Mouse (Mus musculus) retina, postnatal 7 days (tissue): ENCODE measurements at regions not wholly inside any gene's neighbourhood (a gene's known extent, or its start where the extent isn't known, plus 50 kb on each side); places are given as distances from the start of the nearest gene placed in this dataset.
"Not testable (repeated sequence)": the region's sequence is repeated elsewhere in the genome, so short reads cannot be mapped to it uniquely, and the experiment has no call there.

Experiments used
- DNase-seq: peaks from one replicate; pipeline ENCODE4 v3.0.0-alpha.2; 2012; ENCODE audit warnings: low read depth, low spot score

DNA sequence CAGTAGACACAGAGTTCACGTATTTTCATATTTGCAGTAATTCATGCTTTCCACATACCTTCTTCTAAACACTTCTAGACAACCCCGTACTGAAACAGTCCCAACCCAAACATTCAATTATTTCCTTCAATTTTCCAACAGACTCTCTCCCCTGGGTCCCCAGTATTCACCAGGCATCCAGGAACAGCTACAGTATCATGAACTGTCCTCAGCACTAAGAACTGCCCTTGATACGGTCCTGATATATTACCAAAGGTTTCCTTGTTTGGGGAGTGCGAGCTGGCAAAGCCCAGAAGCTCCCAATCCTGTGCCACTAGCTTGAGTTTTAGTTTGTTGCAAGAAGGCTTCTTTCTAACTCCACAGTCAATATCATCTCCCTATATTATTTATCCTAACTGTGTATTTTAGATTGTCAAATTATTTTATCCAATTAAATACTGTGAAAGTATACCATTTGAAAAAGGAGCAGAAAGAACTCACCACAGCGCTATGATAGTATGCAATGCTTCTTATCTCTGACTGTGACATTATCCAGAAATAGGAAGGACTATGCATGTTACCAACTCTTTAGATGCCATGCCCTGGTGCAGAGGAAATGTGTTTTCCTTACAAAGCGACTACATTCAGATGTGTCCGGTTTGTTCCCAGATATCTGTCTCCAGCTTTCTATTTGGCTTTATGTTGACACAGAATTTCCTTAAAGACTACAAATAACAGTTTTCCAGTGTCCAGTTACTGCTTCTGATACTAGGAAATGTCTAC, 754.6 kb upstream of the Intu start:
- DNase-seq, result no peak

DNA sequence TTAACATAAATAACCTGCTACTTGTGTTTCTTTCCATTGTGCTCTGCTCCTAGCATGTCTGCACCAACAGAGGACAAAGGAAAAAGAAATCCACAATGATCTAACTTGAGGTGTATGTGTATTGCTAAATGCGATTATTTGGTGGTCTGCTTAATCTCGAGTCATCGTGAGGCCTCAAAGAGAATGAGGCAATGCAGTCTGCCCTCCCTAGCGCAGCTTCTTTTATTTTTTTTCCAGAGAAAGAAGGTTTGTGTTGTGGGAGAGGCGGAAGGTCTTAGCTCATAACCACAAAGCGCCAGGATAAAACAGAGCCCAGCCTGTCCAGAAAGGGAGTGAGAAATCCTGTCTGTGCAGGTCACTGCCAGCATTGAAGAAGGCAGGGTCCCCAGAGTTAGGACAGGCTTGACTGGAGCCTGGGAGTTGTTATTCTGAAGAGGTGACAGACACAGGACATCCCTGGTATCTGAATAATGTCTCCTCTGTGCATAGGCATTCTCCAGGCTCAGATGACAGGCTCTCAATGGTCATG, 751.3 kb upstream of the Intu start:
- DNase-seq, result no peak

DNA sequence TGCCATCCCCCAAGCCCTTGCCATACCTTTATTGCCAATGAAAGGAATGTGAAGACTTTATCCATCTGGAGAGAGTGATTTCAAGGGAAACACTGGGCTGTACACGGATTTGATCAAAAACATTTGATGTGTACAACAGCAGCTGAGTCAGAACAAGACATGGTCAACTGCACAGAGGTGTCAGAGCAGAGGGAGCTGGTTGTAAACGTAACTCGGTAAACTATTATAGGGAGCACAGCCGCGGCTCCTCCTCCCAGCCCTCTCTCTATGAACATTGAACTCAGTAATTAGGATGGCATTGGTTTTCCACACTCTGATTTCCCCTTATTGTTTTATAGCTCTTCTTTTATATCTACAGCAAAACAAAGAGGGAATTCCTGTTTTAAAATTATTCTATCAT, 750.8 kb upstream of the Intu start:
- no peak for DNase-seq

DNA sequence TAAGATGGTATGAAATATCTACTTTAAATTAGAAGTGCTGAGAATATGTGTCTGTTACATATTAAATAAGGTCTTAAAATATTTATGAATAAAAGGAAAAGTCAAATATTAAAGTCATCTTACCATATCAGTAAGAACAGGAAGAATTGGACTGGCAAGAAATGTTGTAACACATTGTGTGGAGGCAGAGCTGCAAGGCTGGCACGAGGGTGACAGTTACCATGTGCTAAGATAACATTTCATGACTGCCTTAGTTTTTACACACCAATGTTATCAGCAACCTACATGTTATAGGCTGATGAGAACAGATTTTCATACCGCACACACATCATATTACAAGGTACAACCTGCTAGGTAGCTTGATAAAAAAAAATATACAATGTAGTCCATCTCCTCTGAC, 746.2 kb upstream of the Intu start:
- DNase-seq, result no peak

DNA sequence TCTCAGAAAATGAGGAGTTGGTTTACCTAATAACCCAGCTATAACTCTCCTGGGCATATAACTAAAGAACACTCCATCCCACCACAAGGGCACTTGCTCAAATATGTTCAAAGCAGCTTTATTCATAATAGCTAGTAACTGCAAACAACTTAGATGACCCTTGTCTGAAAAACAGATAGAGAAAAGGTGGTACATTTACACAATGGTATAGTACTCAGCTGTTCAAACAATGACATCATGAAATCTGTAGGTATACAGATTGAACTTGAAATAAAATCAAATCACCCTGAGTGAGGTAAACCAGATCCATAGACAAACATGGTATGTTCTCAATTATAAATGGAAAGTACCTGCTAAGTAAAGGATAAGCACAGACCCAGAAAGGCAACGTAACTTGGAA, 721.5 kb upstream of the Intu start:
- no peak for DNase-seq

DNA sequence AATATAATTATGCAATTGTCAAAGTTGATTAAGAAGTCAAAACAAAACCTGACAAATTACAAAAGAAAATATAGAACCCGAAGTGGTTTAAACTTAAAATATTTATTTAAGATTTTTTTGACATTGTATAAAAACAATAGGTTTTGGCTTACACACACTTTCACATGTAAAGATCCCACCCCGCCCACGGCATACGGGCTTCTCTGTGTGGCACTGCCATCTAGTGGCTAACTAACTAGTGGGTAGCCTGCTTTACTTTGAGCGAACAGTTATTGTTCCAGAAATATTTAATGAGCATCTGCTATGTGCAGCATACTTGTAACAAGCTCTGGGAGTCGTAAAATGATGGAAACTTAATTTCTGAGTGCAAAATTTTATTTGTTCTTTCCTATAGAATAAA, 716.3 kb upstream of the Intu start:
- DNase-seq, result peak; percentile 36

DNA sequence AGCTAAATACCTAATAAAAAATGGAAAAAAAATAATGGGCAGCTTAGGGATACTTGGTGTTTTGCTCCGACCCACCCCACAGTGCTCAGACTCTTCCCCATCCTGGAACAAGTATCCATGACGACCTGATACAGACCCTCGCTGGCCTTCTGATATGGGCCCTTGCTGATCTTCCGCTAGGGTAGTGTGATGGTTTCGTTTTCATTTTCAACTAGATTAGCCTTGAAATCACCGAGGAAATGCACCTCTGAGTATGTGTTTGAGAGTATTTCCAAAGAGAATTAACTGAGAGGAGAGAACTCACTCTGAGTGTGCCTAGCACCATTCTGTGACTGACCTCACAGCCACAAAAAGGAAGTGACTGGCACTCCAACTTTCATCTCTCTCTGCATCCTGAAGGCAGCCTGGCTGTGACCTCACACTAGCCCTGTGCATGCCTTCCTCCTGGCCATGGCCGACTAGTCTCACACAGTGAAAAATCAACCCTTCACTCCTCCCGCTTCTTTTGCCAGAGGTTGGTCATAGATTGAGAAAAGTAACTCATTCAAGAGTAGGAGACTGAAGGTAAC, 700.5 kb upstream of the Intu start:
- no peak for DNase-seq

DNA sequence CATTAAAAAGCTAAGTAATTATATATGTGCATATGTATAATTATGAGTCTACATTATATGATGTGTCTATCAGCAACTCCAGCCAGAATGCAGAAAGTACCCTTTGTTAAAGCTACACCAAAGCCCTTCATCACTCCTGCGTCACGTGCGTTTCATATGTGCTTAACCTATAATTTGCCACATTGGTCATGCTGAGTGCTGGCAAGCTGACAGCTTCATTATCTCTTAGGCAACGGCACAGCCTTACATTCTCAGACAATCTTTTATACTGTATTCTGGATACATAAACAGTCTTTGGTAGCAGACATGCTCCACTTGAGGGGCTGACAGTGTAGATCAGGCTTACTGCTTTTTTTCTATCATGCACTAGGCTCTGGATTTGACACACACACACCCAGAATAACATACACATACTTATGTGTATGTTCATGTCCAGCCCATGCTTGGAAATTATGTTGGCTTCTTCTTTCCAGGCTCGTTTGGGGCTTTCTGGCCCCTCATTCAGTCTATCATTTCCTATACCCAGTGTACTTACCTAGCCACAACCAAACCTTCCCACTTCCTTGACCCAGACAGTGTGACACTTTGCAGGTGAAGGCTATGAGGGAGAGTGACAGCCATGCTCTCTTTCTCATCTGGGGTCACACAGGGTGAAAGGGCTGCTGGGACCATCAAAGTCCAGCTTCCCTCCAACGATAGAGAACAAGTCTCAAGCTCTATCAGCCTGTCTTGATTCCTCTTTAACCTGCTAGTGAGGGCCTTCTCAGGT, 692.5 kb upstream of the Intu start:
- no peak for DNase-seq

DNA sequence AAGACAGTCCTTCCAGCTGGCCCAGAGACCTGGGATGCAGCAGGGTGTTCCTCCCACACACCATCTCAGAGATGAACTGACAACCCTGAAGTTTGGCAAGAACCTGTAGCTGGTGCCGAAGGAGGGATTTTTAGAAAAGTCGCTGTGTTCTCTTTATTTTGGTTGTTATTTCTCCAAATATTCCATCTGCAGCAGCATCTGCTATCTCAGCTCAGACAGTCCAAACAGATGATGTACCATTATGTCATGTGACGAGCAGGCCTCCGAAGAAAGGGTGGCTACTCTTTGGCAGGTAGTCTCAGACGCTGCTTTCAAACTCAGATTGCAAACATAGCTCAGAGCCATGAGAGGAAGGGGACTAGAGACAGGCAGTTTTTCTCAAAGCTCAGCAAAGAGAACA, 690.1 kb upstream of the Intu start:
- DNase-seq, result no peak

DNA sequence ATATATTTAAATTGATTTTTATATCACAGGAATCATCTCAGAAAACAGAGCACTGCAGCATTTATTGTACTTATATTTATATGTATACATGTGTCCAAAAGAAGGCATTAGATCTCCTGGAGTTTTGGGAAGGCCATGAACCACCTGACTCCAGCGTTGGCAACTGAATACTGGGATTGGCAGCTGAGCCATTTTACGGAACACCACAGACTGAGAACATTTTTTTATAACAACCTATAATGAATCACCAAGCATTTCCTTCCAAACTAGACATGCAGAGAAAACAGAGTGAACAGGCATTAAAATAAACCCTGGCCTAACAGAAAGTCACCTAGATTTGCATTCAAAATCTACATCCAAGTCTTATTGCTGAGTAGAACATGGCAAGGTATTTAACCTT, 686.0 kb upstream of the Intu start:
- DNase-seq, result no peak

DNA sequence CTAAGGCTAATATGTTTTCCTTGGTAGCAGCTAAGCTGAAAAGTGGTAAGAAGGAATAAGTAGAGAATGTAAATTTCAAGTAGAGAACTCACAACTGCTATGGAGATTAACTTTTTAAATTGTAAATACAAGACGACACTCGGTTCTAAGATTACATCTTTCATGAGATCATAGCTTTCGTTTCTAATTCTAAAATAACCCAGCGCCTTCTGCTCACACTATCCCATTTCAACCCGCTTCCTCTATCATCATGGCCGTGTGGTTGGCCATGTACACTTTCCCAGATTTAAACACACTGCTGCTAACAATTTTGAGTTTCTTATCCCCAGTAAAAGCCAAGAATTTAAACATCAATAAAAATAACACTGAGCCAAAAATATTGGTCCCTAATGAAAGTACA, 682.3 kb upstream of the Intu start:
- no peak for DNase-seq

DNA sequence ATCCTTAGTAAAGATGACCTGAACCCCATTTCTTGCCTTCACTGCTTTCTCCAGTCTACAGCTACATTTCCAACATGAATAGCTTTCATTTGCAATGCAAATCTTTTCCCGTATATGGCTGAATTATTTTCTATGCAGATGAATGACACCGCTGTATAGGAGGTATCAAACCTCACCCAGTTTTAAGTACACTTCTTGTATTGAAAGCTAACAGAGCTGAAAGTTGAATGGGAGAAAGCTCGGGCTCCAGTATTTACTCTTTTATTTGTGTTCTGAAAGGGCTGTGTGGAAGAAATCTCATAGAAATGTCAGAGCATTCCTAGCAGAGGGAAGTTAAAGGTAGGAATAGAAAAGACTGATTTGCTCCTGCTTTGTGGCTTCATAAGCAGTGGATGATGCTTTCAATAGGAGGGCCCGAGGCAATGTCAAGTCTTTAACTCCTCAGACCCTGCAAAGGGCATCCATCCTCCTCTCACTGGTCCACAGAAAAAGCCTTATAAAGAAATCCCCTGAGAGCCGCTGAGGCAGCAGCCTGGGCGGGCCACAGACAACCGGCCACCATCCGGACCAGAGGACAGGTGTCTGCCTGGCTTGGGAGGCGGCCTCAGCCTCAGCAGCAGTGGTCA, 673.8 kb upstream of the Intu start:
- DNase-seq, result no peak

DNA sequence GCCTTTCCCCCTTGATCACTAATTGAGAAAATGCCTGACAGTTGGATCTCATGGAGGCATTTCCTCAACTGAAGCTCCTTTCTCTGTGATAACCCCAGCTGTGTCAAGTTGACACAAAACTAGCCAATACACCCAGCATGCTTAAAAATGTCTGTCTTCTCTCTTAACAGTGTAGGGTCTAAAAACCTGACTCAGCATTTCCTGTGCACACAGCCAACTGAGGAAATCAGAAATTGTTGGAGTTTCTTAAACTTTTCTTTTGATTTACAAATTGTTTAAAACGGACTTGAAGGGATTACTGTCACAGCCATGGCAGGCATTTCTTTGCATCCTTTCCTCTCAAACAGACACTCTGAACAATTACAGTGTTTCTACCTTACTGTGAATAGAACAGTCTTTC, 655.0 kb upstream of the Intu start:
- DNase-seq, result not testable (repeated sequence)

DNA sequence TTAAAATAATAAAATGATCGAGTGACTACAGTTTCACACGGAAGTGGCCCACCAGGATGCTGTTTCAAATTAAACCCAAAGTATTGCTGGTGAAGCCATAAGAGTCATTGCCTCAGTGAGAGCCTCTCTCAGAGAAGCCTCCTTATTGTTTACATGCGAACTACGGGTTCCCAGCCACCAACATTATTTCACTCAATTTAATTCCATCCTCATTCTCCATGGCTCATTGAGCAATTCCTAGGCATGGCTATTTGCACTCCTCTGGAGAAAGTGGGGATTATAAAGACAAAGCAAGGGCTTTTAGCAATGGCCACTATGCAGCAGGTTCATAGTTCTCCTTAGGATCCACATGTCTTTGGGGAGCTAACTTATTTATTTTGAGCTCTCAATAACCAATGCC, 646.7 kb upstream of the Intu start:
- no peak for DNase-seq

DNA sequence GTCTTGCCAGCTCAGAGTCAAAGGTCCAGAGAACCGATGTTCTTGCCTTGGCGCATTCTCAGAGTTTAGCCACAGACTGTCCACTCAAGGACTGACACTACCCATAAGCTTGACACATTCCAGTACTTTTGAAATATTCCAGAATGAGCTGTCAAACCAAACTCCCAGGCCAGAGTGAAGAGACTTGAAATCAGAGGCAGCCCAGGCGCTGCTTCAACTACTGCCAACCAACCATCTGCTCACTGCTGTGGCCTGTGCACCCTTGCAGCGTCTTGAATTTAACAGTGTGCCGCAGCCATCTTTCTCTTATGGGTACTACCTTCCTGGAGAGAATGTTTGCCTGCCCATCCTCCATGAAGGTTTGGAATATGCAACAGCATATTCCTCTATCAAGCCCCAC, 642.7 kb upstream of the Intu start:
- no peak for DNase-seq

DNA sequence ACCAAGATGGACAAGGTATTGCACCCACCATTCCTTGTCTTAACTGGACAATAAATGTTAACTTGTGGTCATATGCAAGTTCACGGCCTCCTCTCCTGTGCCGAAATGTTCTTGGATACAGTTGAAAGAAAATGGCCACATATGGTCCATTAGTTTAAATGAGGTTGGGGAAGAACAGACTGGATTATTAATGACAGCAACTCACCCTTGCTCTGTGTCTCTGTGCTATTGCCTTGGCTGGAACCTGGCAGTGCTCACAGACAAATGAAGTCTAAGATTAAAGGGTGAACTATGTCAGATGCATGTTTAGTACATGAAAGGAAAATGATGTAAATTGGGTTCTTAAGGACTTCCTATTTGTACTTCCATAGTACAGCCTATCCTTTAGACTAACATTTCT, 641.9 kb upstream of the Intu start:
- no peak for DNase-seq

DNA sequence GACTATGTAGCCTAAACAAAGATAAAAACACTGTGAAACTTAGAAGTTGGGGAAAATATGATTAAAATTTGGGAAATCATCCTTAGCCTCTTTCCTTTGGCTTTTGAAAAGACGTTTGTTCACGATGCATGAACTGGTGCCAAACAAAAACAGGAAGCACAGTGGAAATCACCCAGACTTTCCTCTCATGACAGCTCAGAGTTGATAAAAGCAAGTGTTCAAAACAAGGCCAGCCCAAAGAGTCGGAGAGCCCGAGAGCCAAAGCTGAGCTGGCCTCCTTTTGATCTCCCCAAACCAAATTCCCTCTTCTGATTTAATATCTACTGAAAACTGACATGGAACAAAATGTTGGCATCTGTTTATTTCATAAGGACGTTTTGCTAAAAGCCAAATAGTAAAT, 632.1 kb upstream of the Intu start:
- no peak for DNase-seq

DNA sequence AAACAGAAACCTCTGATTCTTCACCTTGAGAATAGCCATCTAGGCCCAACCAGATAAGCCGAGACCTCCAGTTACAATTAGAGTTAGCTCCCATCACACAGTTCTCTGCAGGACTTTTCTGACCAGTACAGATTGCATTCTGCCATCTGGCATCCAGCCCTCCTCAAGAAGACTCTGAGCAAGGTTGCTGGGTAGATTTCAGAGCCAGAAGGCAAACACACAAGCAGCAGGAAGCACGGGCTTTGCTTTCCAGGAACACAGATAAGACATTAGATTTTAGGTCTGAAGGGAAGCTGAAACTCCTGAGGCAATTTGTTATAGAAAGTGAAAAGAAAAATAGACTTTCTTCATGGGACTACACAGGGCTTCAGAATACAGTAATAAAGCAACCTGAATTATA, 630.9 kb upstream of the Intu start:
- DNase-seq, result no peak

DNA sequence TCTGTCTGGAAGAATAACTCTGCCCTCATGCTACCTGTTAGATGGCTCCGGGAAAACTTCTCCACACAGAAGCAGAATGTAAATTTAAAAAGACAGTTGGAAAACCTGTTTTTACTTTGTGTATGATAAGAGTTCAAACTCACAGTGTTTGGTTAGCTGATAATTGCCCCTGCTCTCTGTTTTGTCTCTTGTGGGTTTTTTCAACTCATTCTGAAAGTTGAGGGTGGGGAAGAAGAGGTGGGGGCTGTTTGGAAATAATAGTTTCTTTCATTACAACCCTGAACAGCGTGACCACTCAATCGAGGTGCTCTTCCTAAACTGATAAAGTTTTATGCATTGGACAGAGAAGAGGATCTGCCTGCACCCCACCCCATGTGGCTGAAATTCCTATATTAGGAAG, 626.7 kb upstream of the Intu start:
- no peak for DNase-seq

DNA sequence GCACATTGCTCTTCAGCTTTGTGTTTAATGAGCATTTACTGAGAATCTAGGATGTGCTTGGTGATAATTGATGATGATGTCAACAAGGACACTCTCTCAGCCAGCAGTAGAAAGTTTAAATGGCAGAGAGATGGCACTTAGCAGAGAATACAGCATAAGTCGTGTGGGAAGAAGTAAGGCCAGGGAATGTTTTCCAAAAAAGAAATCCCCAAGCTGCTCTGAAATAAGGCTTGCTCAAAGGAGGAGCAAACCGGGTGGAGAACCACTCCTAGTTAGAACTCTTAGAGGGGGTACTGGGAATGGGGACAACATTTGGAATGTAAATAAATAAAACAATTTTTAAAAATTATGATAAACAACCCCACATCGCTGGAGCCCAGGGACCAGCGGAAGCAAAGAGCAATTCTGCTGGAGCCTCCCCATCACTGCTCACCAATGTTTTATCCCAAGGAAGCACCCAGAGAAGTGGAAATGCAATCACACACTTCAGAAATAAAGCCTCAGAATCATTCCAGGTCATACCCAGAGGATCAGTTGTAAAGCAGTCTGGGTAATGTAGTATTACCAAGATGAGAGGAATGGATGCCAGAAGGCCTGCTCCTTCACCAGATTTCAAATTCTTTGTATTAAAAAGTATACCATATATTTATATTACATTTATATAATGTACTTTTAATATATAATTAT, 622.3 kb upstream of the Intu start:
- DNase-seq, result no peak

DNA sequence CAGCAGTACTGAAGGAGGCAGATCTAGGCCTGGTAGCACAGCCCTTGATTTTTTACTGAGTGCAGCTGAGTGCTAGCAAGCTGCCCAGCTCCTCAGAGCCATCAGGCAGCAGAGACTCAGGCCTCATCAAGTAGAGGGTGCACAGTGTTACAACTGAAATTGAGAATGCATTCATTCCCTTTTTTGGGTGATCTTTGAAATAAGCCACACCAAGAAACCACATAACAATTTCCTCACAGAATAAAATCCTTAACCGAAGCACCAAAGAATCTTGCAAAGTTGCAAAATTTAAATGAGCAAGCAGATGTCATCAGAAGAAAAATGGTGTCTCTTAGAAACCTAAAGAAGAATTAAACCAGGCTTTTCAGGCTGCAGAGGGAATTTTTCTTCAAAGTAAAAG, 621.4 kb upstream of the Intu start:
- no peak for DNase-seq

DNA sequence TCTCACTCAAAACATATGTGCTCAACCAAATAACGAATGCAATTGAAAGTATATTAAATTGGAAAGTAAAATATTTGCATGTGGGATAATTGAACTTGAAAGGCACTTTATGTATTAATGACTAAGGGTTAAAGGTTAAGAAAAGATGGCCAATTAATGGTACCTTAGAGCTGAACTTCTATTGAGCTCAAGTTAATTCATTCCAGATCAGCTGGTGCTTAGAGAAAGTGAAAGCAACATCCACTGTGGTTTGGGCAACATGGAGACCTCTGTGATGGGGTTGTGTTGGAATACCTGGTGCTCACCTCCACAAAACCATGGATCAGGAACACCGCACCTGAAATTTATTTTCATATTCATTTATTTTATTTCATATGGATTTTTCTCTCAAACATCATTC, 612.5 kb upstream of the Intu start:
- no peak for DNase-seq
